7 mouse cellular contexts compared by ENCODE assay signal in genomic region chr1:165132187-165132877, GRCm38 (mm10). TPM values are rescaled to one million over a fixed set of nuclear protein-coding genes. Genes with fewer than 3 reads are reported as not detected.
A peak's percentile ranks its signal among the peaks of the same experiment; 100 is the strongest.
DNase-seq lines count a peak whose midpoint lies in the region; TF ChIP-seq lines count a peak whose summit lies in the region.

No protein-coding gene starts in this region.

- in situ Hi-C loops in ES-E14 (cut with MboI; ENCODE audit: low sequenced_read_pairs in 2 of 2, unreplicated experiment in 2 of 2): no loop called here

- no peaks in the 10 kb centered on the region for H3K9me3 ChIP-seq in ES-E14 (ENCODE audit: control insufficient read depth, insufficient read depth, low read depth, low read length)

- no peak for TF ChIP-seq POLR2A in embryonic fibroblast, embryonic 13.5 days (IDR thresholded peaks at IDR 0.05; ENCODE audit: low read depth, low read length)

- no peaks in the 10 kb centered on the region for H3K36me3 ChIP-seq in ES-E14 (ENCODE audit: control insufficient read depth, insufficient read depth, low read length, poor library complexity, severe bottlenecking)

- 0 out of 2 replicates have a peak, but pooled peaks have one; percentile 21 for TF ChIP-seq CTCF in embryonic fibroblast, embryonic 13.5 days (IDR thresholded peaks at IDR 0.05; ENCODE audit: borderline replicate concordance, insufficient read depth, low read length)

- DNase-seq in ES-E14 (ENCODE audit: low read depth, low spot score): peak; percentile 82
- DNase-seq in adrenal gland, postnatal 36 days: peak; percentile 74 to 76
- peak; percentile 67 to 80 for DNase-seq in heart, postnatal 14 days
- peak; percentile 83 for DNase-seq in layer of hippocampus, adult 9-10 months (ENCODE audit: low spot score)
- peak; percentile 71 for DNase-seq in lung, postnatal 10 days
- DNase-seq in retina, postnatal 7 days (ENCODE audit: low read depth, low spot score): peak; percentile 44

- peaks cover 0 to 4% of the 10 kb centered on the region in 2 experiments; a peak in 1 of 4 replicates for H3K4me1 ChIP-seq in ES-E14 (ENCODE audit: control insufficient read depth in 2 of 2, insufficient read depth in 2 of 2, low read length in 2 of 2, poor library complexity in 1 of 2)
- H3K4me1 ChIP-seq in embryonic fibroblast, embryonic 13.5 days (ENCODE audit: control insufficient read depth, insufficient read depth, low read length): no peaks in the 10 kb centered on the region

- no peak overlapping the region for H3K9ac ChIP-seq in ES-E14 (ENCODE audit: insufficient read depth, low read depth, low read length, poor library complexity, severe bottlenecking)

- H3K27ac ChIP-seq in ES-E14 (ENCODE audit: insufficient read depth, low read depth, low read length, poor library complexity, severe bottlenecking): no peak overlapping the region
- no peak overlapping the region for H3K27ac ChIP-seq in embryonic fibroblast, embryonic 13.5 days (ENCODE audit: insufficient read depth, low read length)

- intact Hi-C loops in heart, postnatal 14 days (cut with DNase I): no loop called here

- no peak overlapping the region for H3K4me3 ChIP-seq in ES-E14 (ENCODE audit: insufficient read depth in 1 of 2, low read depth in 1 of 2, low read length in 2 of 2, poor library complexity in 1 of 2, severe bottlenecking in 1 of 2)
- H3K4me3 ChIP-seq in embryonic fibroblast, embryonic 13.5 days (ENCODE audit: insufficient read depth, low read length): no peak overlapping the region

TF ChIP-seq in ES-E14, 5 proteins besides CTCF, POLR2A, EP300 and RAD21:
- peak; percentile 91 for TF ChIP-seq MAFK (IDR thresholded peaks at IDR 0.05; ENCODE audit: insufficient read depth, low read depth, low read length)
- TF ChIP-seq HCFC1 (IDR thresholded peaks at IDR 0.05; ENCODE audit: borderline replicate concordance, insufficient read depth, low read length): no peak
- TF ChIP-seq CHD2 (IDR thresholded peaks at IDR 0.05; ENCODE audit: low read depth, low read length): no peak
- TF ChIP-seq ZC3H11A (IDR thresholded peaks at IDR 0.05; ENCODE audit: borderline replicate concordance, low read depth, low read length): peak; percentile 40; the same call in 1 of the 2 replicates
- TF ChIP-seq ZNF384 (IDR thresholded peaks at IDR 0.05; ENCODE audit: low read depth, low read length): no peak

RNA-seq across cellular contexts. Expression of gene Tbx19, which starts 28.2 kb away (rescaled TPM):
- total RNA-seq in ES-E14 (2012; rRNA removed): not detected in 2 replicates
- under 1 TPM in 1 of 2 experiments, not detected in 1; 0.16 TPM for total RNA-seq in adrenal gland, postnatal 36 days (2021)
- polyA plus RNA-seq in embryonic fibroblast, embryonic 13.5 days (2011; ENCODE audit: insufficient read length, low read depth, missing spikeins): not detected in 2 replicates
- total RNA-seq in heart, postnatal 14 days (2021): not detected
